Mouse (Mus musculus): Measurements from ENCODE around the gene Fsd1l. TPM values are rescaled to one million over a fixed set of nuclear protein-coding genes. Genes with fewer than 3 reads are reported as not detected.
A peak's percentile ranks its signal among the peaks of the same experiment; 100 is the strongest.
"Not testable (repeated sequence)": the region's sequence is repeated elsewhere in the genome, so short reads cannot be mapped to it uniquely, and the experiment has no call there.

The Fsd1l gene
- polyA plus RNA-seq, 1 experiment from 2014 or later: 41.9 TPM

DNA sequence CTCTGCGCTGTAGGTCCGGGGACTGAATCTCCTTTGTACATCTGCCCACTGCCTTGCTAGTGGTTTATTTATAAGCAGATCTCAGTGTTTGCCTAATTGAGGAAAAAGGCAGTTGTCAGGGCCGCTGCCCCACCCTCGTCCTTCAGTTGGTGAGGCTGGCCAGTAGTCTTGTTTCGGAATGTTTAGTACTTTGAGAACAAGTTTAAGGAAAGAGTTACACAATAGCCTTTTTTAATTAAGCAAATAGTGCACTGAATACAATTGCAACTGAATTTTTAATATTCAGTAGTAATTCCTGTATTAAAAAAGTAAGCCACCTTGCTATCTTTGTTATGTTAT, 709 bp downstream of the Fsd1l start:
- under 1% methylated on average over 5 of the region's 5 CpGs for WGBS
- no peak for ATAC-seq (ENCODE audit: low FRiP score, low read depth)
- Histone ChIP-seq H3K4me3 (peak overlapping the region; percentile 87), H3K9me3 (no peaks in the 10 kb centered on the region), H3K4me1 (peaks cover 43% of the 10 kb centered on the region), H3K9ac (replicated peaks) (peak overlapping the region; percentile 93), H3K27me3 (peaks cover 3% of the 10 kb centered on the region; the same call in 1 of the 2 replicates), H3K4me2 (replicated peaks) (peak overlapping the region; percentile 73), H3K36me3 (no peaks in the 10 kb centered on the region), H3K27ac (replicated peaks) (peak overlapping the region; percentile 93)

DNA sequence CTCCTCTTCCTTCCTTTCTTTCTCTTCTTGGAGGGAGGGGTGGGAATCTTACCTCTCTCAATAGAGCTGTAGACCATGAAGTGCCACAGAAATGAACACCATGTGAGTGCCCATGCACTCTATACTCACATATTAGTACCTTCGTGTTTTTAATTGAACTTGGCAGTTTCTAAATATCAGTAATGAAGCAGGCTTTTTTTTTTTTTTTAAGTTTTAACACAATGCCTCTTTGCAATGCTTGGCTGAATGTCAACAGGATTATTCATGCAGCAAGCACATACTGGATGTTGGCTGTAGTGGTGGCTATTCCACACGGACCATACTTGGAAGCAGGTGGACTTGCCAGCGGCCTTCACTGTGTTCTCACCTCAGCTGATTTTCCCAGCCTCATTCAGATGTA, 4.1 kb downstream of the Fsd1l start:
- no peaks in the 10 kb centered on the region for H3K9me3 ChIP-seq
- 0 out of 2 replicates have a peak, but pooled peaks cover 7% of the 10 kb centered on the region for H3K36me3 ChIP-seq
- peaks cover 52% of the 10 kb centered on the region for H3K4me1 ChIP-seq
- no peak overlapping the region for H3K4me3 ChIP-seq
- ATAC-seq (ENCODE audit: low FRiP score, low read depth): no peak
- no peak overlapping the region for H3K27ac ChIP-seq (replicated peaks)
- H3K4me2 ChIP-seq (replicated peaks): no peak overlapping the region
- 73% methylated on average over 3 of the region's 3 CpGs for WGBS
- no peak overlapping the region for H3K9ac ChIP-seq (replicated peaks)
- no peaks in the 10 kb centered on the region for H3K27me3 ChIP-seq

- Histone ChIP-seq H3K9me3 (no peaks in the 10 kb centered on the region), H3K4me2 (replicated peaks) (no peak overlapping the region), H3K27ac (replicated peaks) (peak overlapping the region; percentile 20; the same call in 1 of the 2 replicates), H3K27me3 (no peaks in the 10 kb centered on the region), H3K36me3 (0 out of 2 replicates have a peak, but pooled peaks cover 16% of the 10 kb centered on the region), H3K9ac (replicated peaks) (no peak overlapping the region), H3K4me1 (peaks cover 47% of the 10 kb centered on the region), H3K4me3 (no peak overlapping the region)
- ATAC-seq (ENCODE audit: low FRiP score, low read depth): peak; percentile 67
- WGBS: 50% methylated on average over 7 of the region's 7 CpGs
These were observed 6.1 kb downstream of the Fsd1l start for GRCm38 (mm10) chr4:53637269-53637909.

DNA sequence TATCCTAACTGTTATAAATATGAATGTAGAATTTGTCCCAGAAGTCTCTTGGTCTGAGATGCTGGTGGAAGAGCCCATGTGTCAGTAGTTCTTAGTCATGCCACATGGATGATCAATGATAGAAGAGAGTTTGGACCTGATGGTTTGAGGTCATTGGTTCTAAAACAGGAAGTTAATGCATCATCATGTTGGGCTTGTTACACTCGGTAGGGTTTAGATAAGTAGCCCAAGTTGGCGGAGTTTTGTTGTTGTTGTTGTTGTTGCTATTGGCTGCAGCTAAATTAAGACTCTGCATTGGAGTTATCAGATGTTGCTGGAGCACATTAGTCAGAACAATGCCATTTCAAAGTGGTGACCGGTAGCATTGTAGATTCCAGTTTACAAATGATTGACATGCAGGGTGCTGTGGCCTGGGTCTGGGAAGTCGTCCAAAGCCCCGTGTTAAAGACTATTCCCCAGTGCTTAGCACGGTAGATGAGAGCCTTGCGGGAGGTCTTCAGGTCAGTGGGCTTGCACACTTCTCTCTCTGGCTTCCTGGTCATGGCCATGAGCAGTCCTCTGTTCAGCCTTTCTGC, 7.4 kb downstream of the Fsd1l start:
- WGBS: 87% methylated on average over 7 of the region's 7 CpGs
- no peak for ATAC-seq (ENCODE audit: low FRiP score, low read depth)
- H3K9me3 ChIP-seq: no peaks in the 10 kb centered on the region
- H3K4me1 ChIP-seq: peaks cover 35% of the 10 kb centered on the region
- no peak overlapping the region for H3K9ac ChIP-seq (replicated peaks)
- no peak overlapping the region for H3K27ac ChIP-seq (replicated peaks)
- no peaks in the 10 kb centered on the region for H3K27me3 ChIP-seq
- 0 out of 2 replicates have a peak, but pooled peaks cover 16% of the 10 kb centered on the region for H3K36me3 ChIP-seq
- H3K4me2 ChIP-seq (replicated peaks): no peak overlapping the region
- H3K4me3 ChIP-seq: no peak overlapping the region

- 84% methylated on average over 3 of the region's 3 CpGs for WGBS
- no peak overlapping the region for H3K4me3 ChIP-seq
- H3K9ac ChIP-seq (replicated peaks): no peak overlapping the region
- no peaks in the 10 kb centered on the region for H3K4me1 ChIP-seq
- H3K4me2 ChIP-seq (replicated peaks): no peak overlapping the region
- ATAC-seq (ENCODE audit: low FRiP score, low read depth): no peak
- H3K27ac ChIP-seq (replicated peaks): no peak overlapping the region
- H3K9me3 ChIP-seq: no peaks in the 10 kb centered on the region
- peaks cover 42% of the 10 kb centered on the region for H3K36me3 ChIP-seq
- H3K27me3 ChIP-seq: no peaks in the 10 kb centered on the region
These were observed 26.8 kb downstream of the Fsd1l start for GRCm38 (mm10) chr4:53658029-53658428.

GRCm38 (mm10) chr4:53660711-53661110, 29.4 kb downstream of the Fsd1l start:
- Histone ChIP-seq H3K36me3 (peaks cover 39% of the 10 kb centered on the region), H3K4me2 (replicated peaks) (no peak overlapping the region)
- ATAC-seq (ENCODE audit: low FRiP score, low read depth): no peak

DNA sequence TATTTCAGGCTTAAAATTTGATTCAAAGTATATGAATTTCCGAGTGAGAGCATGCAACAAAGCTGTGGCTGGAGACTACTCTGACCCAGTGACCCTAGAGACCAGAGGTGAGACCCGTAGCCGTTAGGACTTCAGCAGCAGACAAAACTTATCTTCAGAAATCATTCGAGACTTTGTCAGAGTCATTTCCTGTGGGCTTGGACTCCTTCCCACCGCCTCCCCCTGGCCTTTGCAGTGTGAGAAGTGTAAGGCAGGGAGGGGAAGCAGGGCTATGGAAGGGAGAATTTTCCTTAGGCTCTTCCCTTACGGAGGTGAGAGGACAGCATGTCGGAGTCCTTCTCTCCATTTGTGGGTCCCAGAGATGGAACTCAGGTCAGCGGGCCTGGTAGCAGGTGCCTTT, 50.8 kb downstream of the Fsd1l start:
- H3K4me3 ChIP-seq: no peak overlapping the region
- H3K4me2 ChIP-seq (replicated peaks): no peak overlapping the region
- H3K4me1 ChIP-seq: no peaks in the 10 kb centered on the region
- H3K9me3 ChIP-seq: no peaks in the 10 kb centered on the region
- H3K27me3 ChIP-seq: no peaks in the 10 kb centered on the region
- no peak overlapping the region for H3K9ac ChIP-seq (replicated peaks)
- ATAC-seq (ENCODE audit: low FRiP score, low read depth): no peak
- WGBS: 89% methylated on average over 8 of the region's 8 CpGs
- H3K36me3 ChIP-seq: peaks cover 29% of the 10 kb centered on the region
- no peak overlapping the region for H3K27ac ChIP-seq (replicated peaks)

More at GRCm38 (mm10) chr4:53660711-53661110, 29.4 kb downstream of the Fsd1l start:
- Histone ChIP-seq H3K9ac (replicated peaks) (no peak overlapping the region), H3K4me1 (no peaks in the 10 kb centered on the region), H3K27ac (replicated peaks) (no peak overlapping the region), H3K9me3 (no peaks in the 10 kb centered on the region), H3K27me3 (no peaks in the 10 kb centered on the region), H3K4me3 (no peak overlapping the region)

GRCm38 (mm10) chr4:53688965-53689364, 57.7 kb downstream of the Fsd1l start:
- no peak overlapping the region for H3K4me3 ChIP-seq
- no peaks in the 10 kb centered on the region for H3K9me3 ChIP-seq
- H3K4me1 ChIP-seq: no peaks in the 10 kb centered on the region
- H3K36me3 ChIP-seq: peaks cover 15% of the 10 kb centered on the region
- no peak overlapping the region for H3K4me2 ChIP-seq (replicated peaks)
- WGBS: 91% methylated on average over 4 of the region's 4 CpGs
- ATAC-seq (ENCODE audit: low FRiP score, low read depth): no peak
- H3K9ac ChIP-seq (replicated peaks): no peak overlapping the region
- no peaks in the 10 kb centered on the region for H3K27me3 ChIP-seq
- H3K27ac ChIP-seq (replicated peaks): no peak overlapping the region

- 88% methylated on average over 1 of the region's 1 CpGs for WGBS
- ATAC-seq (ENCODE audit: low FRiP score, low read depth): no peak
- no peaks in the 10 kb centered on the region for H3K4me1 ChIP-seq
These were observed 60.1 kb downstream of the Fsd1l start for GRCm38 (mm10) chr4:53691418-53691817.

DNA sequence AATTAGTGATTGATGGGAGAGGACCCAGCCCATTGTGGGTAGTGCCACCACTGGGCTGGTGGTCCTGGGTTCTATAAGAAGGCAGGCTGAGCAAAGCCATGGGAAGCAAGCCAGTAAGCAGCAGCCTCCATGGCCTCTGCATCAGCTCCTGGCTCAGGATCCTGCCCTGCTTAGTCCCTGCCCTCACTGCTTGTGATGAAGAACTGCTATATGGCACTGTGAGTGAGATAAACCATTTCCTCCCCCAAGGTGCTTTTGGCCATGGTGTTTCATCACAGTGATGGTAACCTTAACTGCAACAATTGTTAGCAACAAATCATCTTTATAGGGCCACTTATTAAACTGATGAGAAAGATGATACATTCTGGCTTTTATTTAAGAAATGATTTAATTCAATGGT, 77.9 kb downstream of the Fsd1l start:
- H3K9ac ChIP-seq (replicated peaks); H3K36me3 ChIP-seq; H3K4me3 ChIP-seq; H3K4me2 ChIP-seq (replicated peaks); H3K4me1 ChIP-seq; H3K27ac ChIP-seq (replicated peaks); H3K27me3 ChIP-seq; ATAC-seq (ENCODE audit: low FRiP score, low read depth); H3K9me3 ChIP-seq: not testable (repeated sequence)

More at GRCm38 (mm10) chr4:53691418-53691817, 60.1 kb downstream of the Fsd1l start:
- H3K4me2 ChIP-seq (replicated peaks): no peak overlapping the region
- peaks cover 13% of the 10 kb centered on the region for H3K36me3 ChIP-seq
- H3K9me3 ChIP-seq: no peaks in the 10 kb centered on the region
- no peak overlapping the region for H3K27ac ChIP-seq (replicated peaks)
- H3K27me3 ChIP-seq: no peaks in the 10 kb centered on the region
- no peak overlapping the region for H3K9ac ChIP-seq (replicated peaks)
- H3K4me3 ChIP-seq: no peak overlapping the region

- Histone ChIP-seq H3K4me2 (replicated peaks) (no peak overlapping the region), H3K4me1 (peaks cover 6% of the 10 kb centered on the region), H3K9ac (replicated peaks) (no peak overlapping the region), H3K27ac (replicated peaks) (no peak overlapping the region), H3K9me3 (no peaks in the 10 kb centered on the region), H3K27me3 (no peaks in the 10 kb centered on the region), H3K36me3 (no peaks in the 10 kb centered on the region), H3K4me3 (no peak overlapping the region)
- no peak for ATAC-seq (ENCODE audit: low FRiP score, low read depth)
- WGBS: 96% methylated on average over 2 of the region's 2 CpGs
These were observed 78.8 kb downstream of the Fsd1l start for GRCm38 (mm10) chr4:53710021-53710420.

GRCm38 (mm10) chr4:53710555-53711328, 79.5 kb downstream of the Fsd1l start:
- Histone ChIP-seq H3K27me3 (no peaks in the 10 kb centered on the region), H3K36me3 (no peaks in the 10 kb centered on the region), H3K4me2 (replicated peaks) (no peak overlapping the region), H3K4me1 (peaks cover 10% of the 10 kb centered on the region), H3K27ac (replicated peaks) (no peak overlapping the region), H3K4me3 (no peak overlapping the region), H3K9me3 (no peaks in the 10 kb centered on the region), H3K9ac (replicated peaks) (no peak overlapping the region)
- WGBS: 93% methylated on average over 6 of the region's 6 CpGs
- ATAC-seq (ENCODE audit: low FRiP score, low read depth): no peak

Data from midbrain, embryonic 12.5 days (tissue).